Mouse (Mus musculus) forebrain, embryonic 15.5 days (tissue): ENCODE data around the gene Epop. TPM values are rescaled to one million over a fixed set of nuclear protein-coding genes. Genes with fewer than 3 reads are reported as not detected.

Experiments
- ATAC-seq: fragments of 200-750 bp; cut with Nextera tagmentation; replicated peaks from 2 replicates; pipeline ENCODE4 v1.8.0; 2017; ENCODE audit warnings: mild to moderate bottlenecking, moderate TSS enrichment, moderate library complexity
- H3K27ac ChIP-seq: fragments of 300-500 bp; sonication (generic); replicated peaks from 2 replicates; pipeline ENCODE4 v1.5.1; 2015; ENCODE audit warnings: mild to moderate bottlenecking, inconsistent platforms
- H3K27me3 ChIP-seq: fragments of 300-500 bp; sonication (generic); 2 replicates; pipeline ENCODE4 v1.6.1; 2015; ENCODE audit warnings: inconsistent platforms
- H3K36me3 ChIP-seq: fragments of 300-500 bp; sonication (generic); 2 replicates; pipeline ENCODE4 v1.6.1; 2015; ENCODE audit warnings: mild to moderate bottlenecking, inconsistent platforms
- H3K4me1 ChIP-seq: fragments of 300-500 bp; sonication (generic); 2 replicates; pipeline ENCODE4 v1.6.1; 2015; ENCODE audit warnings: inconsistent platforms
- H3K4me2 ChIP-seq: fragments of 300-500 bp; sonication (generic); replicated peaks from 2 replicates; pipeline ENCODE4 v1.6.1; 2015; ENCODE audit warnings: mild to moderate bottlenecking, inconsistent platforms
- H3K4me3 ChIP-seq: fragments of 300-500 bp; sonication (generic); 2 replicates; pipeline ENCODE4 v1.5.1; 2015; ENCODE audit warnings: mild to moderate bottlenecking, inconsistent platforms
- H3K9ac ChIP-seq: fragments of 300-500 bp; sonication (generic); replicated peaks from 2 replicates; pipeline ENCODE4 v1.6.1; 2015; ENCODE audit warnings: mild to moderate bottlenecking, inconsistent platforms
- H3K9me3 ChIP-seq: fragments of 300-500 bp; sonication (generic); 2 replicates; pipeline ENCODE4 v1.6.1; 2016; ENCODE audit warnings: inconsistent platforms
- WGBS: fragments of 180-500 bp; shearing (Covaris S2); methylation state at CpG from one replicate; pipeline ENCODE4 v1.1.7; 2015; ENCODE audit warnings: mixed read lengths; 5-methylcytosine and 5-hydroxymethylcytosine counted together
- polyA plus RNA-seq: library from polyadenylated mRNA; unstranded; fragments of >200 nt; fragmentation: Nextera tagmentation; extraction: Ambion mirVana; gene quantifications from 2 replicates; pipeline ENCODE4 v1.2.1, GENCODE M21; 2015

The Epop gene
- polyA plus RNA-seq, 1 experiment from 2014 or later: 4.6 TPM

DNA sequence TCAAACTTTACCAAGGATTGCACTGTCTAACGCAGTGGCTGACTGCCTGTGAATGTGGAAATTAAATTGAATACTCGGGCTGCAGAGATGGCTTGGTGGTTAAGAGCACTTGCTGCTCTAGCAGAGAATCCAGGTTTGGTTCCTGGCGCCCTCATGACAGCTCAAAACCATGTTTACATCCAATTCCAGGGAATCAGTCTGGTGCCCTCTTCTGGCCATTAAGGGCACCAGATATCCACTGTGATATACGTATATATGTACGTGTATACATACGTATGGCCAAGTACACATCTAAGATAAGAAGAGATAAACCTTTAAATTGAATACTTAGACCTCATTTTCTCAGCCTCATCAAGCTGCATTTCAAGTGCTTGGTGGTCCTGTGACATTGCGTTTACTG lies 36.7 kb upstream of the Epop start:
- Histone ChIP-seq H3K4me3 (no peak overlapping the region), H3K9ac (no peak overlapping the region), H3K4me1 (peaks cover 54% of the 10 kb centered on the region), H3K27ac (no peak overlapping the region), H3K27me3 (peaks cover 14% of the 10 kb centered on the region), H3K4me2 (no peak overlapping the region), H3K36me3 (peaks cover 27% of the 10 kb centered on the region; the same call in 1 of the 2 replicates), H3K9me3 (no peaks in the 10 kb centered on the region)
- 92% methylated on average over 7 of the region's 7 CpGs for WGBS
- no peak for ATAC-seq

DNA sequence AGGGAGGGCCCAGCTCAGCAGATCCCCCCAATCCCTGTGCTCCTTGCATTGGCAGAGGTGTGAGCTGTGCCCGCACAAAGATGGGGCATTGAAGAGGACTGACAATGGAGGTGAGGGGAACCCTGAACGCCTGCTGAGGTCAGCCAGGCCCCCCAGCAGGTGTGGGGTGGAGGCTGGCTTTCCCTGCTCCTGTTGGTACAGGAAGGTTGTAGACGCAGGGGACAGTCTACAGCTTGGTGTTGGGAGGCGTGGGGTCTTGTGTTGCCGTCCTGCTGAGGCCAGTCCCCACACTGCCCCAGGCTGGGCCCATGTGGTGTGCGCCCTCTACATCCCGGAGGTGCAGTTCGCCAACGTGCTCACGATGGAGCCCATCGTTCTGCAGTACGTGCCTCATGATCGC lies 35.9 kb upstream of the Epop start:
- peaks cover 17% of the 10 kb centered on the region for H3K27me3 ChIP-seq
- H3K4me1 ChIP-seq: peaks cover 58% of the 10 kb centered on the region
- no peak overlapping the region for H3K27ac ChIP-seq
- no peak overlapping the region for H3K9ac ChIP-seq
- 86% methylated on average over 13 of the region's 13 CpGs for WGBS
- no peak overlapping the region for H3K4me3 ChIP-seq
- no peak for ATAC-seq
- peaks cover 22% of the 10 kb centered on the region; the same call in 1 of the 2 replicates for H3K36me3 ChIP-seq
- peak overlapping the region; percentile 70; the same call in 1 of the 2 replicates for H3K4me2 ChIP-seq
- H3K9me3 ChIP-seq: no peaks in the 10 kb centered on the region

DNA sequence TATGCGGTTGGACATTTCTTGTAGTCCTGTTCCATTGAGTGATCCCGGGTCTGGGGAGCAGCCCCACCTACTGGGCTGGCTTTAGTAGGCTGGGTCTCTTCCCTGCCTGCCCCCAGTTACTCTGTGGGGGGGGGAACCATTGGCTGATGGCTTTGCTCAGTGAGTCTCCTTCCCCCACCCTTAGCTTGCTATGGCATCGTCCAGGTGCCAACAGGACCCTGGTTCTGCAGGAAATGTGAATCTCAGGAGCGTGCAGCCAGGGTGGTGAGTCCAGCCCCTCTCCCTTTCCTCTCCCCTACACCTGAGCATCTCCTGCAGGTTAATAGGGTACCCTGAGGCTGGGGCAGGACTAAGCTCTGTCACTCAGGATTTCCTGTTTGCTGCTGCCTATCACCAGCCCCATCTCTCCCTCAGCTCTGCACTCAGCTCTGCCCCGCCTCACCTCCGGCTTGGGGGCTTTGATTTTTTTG lies 35.3 kb upstream of the Epop start:
- no peak overlapping the region for H3K27ac ChIP-seq
- H3K9ac ChIP-seq: peak overlapping the region; percentile 76; the same call in 1 of the 2 replicates
- ATAC-seq: no peak
- H3K9me3 ChIP-seq: no peaks in the 10 kb centered on the region
- peaks cover 22% of the 10 kb centered on the region; the same call in 1 of the 2 replicates for H3K36me3 ChIP-seq
- WGBS: 30% methylated on average over 6 of the region's 6 CpGs
- peak overlapping the region; percentile 70 for H3K4me2 ChIP-seq
- peaks cover 17% of the 10 kb centered on the region for H3K27me3 ChIP-seq
- H3K4me3 ChIP-seq: peak overlapping the region; percentile 94
- peaks cover 53% of the 10 kb centered on the region for H3K4me1 ChIP-seq

DNA sequence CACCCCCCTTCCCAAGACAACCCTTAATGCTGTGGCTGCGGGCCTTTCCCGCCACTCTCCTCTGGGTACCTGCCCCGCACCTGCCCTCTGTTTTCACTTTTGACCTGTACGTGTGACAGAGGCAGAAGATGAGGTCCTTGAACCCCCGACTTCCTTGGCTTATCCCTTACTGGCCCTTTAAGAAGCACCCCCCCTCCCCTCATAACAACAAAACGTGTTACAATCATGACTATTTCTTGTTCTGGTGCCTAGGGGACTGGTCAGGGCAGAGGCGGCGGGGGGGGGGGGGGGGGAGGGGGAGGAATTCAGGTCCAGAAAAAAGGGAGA lies 34.8 kb upstream of the Epop start:
- WGBS: 0% methylated on average over 6 of the region's 8 CpGs
- no peak for ATAC-seq

DNA sequence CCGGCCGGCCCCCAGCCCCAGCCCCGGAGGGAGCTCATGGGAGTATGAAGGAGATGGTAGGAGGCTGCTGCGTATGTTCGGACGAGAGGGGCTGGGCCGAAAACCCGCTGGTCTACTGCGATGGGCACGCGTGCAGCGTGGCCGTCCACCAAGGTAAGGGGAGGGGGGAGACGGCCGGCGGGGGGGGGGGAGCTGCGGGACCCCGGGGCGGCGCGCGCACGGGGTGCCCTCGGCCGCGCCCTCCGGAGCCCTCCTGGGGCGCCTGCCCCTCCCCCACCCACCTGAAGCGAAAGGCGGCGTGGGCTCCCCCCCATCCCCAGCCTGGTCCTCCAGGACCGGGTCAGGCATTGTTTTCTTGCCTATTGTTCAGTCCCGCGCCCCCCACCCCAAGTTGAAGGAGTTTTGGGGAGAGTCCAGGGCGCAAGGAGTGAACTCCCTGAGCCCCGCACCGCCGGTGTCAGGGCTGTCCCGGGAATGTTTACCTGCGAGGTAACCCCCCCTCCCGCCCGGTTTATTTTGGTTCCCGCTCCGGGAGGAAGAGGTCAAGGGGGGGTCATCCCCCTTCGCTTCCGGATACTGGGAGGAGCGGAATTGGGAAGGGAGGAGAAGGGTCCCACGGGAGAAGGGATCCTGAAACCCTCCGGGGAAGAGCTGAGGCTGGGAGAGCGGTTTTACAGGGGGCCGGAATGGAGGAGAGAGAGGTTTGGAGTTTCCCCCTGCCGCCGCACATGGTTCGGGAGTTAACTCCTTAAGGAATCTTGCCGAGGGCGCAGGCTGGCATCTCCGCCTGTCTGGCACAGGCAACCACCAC lies 34.2 kb upstream of the Epop start:
- peak; percentile 29; the same call in 1 of the 2 replicates for ATAC-seq
- Histone ChIP-seq H3K36me3 (peaks cover 22% of the 10 kb centered on the region; the same call in 1 of the 2 replicates), H3K27me3 (peaks cover 17% of the 10 kb centered on the region), H3K27ac (peak overlapping the region; percentile 81), H3K4me3 (peak overlapping the region; percentile 94), H3K4me1 (peaks cover 51% of the 10 kb centered on the region), H3K9me3 (no peaks in the 10 kb centered on the region), H3K4me2 (peak overlapping the region; percentile 70), H3K9ac (peak overlapping the region; percentile 76)
- 2% methylated on average over 42 of the region's 57 CpGs for WGBS

More for the DNA sequence above, 34.8 kb upstream of the Epop start:
- Histone ChIP-seq H3K4me1 (peaks cover 53% of the 10 kb centered on the region), H3K27me3 (peaks cover 17% of the 10 kb centered on the region), H3K4me3 (peak overlapping the region; percentile 94), H3K36me3 (peaks cover 22% of the 10 kb centered on the region; the same call in 1 of the 2 replicates), H3K9ac (peak overlapping the region; percentile 76), H3K27ac (peak overlapping the region; percentile 81), H3K9me3 (no peaks in the 10 kb centered on the region), H3K4me2 (peak overlapping the region; percentile 70)

DNA sequence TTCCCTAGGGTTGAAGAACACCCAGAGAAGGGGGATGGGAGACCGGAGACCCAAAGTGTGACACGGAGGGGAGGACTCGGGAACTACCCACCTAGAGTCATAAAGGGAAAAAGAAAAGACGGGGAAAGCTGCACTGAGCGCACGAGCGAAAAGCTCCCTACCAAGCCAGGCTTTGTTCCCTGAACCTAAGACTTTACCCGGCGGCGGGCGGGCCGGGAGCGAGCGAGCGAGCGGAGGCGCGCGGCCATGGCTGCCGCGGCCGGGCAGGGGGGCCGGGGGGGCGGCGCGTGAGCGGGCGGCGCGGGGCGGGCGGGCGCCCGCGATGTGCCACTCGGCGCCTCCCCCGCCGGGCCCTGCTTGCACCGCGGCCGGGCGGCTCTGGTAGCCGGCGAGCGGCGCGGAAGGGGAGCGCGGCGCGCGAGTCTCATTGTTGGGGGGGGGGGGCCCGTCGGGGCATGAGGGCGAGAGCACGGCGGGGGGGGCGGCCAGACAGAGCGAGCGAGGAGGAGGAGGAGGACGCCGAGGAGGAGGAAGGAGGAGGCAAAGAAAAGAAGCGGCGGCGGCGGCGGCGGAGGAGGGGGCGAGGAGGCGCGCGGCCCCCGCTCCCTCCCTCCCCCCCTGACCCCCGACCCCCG lies 33.5 kb upstream of the Epop start, which contains the start of gene Mllt6:
TSS of gene Mllt6 (plus strand) at position 522 of the 635 bp plus-strand sequence.
- peak; percentile 58 for ATAC-seq
- Histone ChIP-seq H3K27me3 (peaks cover 17% of the 10 kb centered on the region), H3K36me3 (peaks cover 19% of the 10 kb centered on the region; the same call in 1 of the 2 replicates), H3K4me2 (peak within 1 kb of the TSS; percentile 70), H3K9ac (peak within 1 kb of the TSS; percentile 76), H3K9me3 (no peaks in the 10 kb centered on the region), H3K4me3 (peak within 1 kb of the TSS; percentile 94), H3K4me1 (peaks cover 48% of the 10 kb centered on the region), H3K27ac (peak within 1 kb of the TSS; percentile 81)
- 0% methylated on average over 8 of the region's 76 CpGs for WGBS

DNA sequence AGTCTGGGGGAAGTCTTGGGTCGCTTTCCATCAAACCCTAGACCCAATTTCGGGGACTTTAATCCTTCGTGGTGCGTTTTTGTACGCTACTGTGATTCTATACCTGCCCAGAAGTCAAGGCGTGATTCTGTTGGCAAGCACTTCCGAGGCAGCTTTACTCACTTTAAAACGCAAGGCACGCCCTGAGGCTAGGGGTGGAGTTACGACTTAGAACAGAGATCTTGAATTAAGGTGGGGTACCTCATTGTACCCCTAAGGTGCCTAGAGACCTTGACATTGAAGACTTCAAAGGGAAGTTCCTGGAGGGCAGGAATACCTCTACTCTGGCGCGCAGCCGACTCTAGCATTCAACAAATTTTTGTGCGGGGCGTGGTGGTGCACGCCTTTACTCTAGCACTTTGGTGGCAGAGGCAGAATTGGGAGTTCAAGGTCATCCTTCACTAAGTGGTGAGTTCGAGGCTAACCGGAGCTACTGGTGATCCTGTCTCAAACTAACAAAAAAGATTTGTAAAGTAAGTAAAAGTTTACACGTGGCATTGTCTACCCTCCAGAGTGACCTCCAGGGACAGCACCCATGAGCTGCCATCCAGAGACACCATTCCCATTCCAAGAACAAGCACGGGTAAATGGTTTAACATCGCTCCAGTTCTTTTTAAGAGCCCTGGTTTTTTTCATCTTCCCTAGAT lies 32.8 kb upstream of the Epop start:
- 3% methylated on average over 21 of the region's 21 CpGs for WGBS
- peaks cover 48% of the 10 kb centered on the region for H3K4me1 ChIP-seq
- ATAC-seq: no peak

DNA sequence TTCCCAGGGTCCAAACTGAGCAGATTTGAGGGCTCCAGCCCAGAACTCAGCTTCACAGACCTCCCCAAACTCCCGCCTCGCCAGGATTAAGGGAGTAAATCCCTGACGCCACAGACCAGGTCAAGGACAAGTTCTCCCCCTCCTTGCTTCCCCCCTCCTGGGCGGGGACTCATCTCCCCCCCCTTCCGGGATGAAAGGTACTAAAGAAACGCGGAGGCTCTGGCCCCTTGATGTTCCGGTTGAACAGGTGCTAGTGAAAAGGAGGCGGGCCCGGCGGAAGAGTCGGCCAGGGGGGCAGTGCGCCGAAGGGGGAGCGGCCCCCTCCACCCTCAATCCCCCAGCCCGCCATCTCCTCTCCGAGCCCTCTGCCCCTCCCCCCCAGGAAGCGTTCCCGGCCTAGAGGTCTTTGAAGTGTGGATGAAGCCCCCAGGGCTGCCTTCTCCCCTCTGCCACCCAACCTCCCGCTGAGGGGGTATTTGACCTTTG lies 32.2 kb upstream of the Epop start:
- peak overlapping the region; percentile 11; the same call in 1 of the 2 replicates for H3K9ac ChIP-seq
- WGBS: 0% methylated on average over 19 of the region's 20 CpGs

More for the DNA sequence above, 32.8 kb upstream of the Epop start:
- peaks cover 17% of the 10 kb centered on the region for H3K27me3 ChIP-seq
- peak overlapping the region; percentile 76 for H3K9ac ChIP-seq
- peak overlapping the region; percentile 70 for H3K4me2 ChIP-seq
- no peaks in the 10 kb centered on the region for H3K9me3 ChIP-seq
- peak overlapping the region; percentile 94 for H3K4me3 ChIP-seq
- H3K36me3 ChIP-seq: peaks cover 16% of the 10 kb centered on the region; the same call in 1 of the 2 replicates
- no peak overlapping the region for H3K27ac ChIP-seq

DNA sequence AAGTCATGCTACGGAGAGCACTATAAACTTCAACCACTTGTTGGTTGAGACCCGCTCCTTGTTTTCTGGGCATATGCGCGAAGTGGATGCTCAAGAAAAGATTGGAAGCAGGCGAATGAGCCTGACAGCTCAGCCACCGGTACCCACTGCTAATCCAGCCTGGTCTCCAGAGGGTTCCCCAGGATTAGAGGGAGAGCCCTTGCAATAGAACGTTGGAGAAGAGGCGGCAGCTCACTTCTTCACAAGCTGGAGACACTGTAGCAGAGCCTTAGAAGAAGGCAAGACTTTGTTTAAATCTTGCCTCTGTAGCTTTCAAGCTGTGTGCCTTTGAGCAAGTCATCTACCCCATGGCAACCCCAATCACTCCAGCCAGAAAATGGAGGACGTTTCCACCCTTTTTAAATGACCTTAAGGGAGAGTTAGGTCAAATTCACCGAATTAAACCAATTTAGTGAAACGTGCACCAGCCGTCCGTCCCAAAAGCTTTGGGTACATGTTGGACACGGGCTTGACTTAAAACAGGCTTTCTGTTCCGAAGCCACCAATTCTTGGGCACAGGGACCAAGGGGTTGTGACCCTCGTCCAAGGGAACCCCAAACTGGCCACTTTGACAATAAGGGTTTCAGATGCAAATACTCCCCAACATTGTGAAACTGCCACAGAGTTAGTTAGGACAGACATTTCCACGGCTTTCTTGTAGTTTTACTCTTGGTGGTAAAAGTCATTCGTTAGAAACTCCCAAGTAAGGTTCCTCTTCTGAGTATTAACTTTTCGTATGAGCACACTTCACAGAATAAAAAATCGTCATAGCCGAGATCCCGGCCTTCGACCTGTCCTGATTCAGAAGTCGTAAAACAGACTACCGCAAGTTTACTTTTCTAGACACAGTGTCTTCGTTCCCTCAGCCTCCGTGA lies 31.5 kb upstream of the Epop start:
- 4% methylated on average over 27 of the region's 27 CpGs for WGBS
- ATAC-seq: no peak
- peaks cover 48% of the 10 kb centered on the region for H3K4me1 ChIP-seq
- H3K9me3 ChIP-seq: no peaks in the 10 kb centered on the region
- peak overlapping the region; percentile 84 for H3K4me2 ChIP-seq
- H3K27me3 ChIP-seq: peaks cover 17% of the 10 kb centered on the region
- peak overlapping the region; percentile 67 for H3K9ac ChIP-seq
- H3K4me3 ChIP-seq: peak overlapping the region; percentile 94
- H3K27ac ChIP-seq: no peak overlapping the region
- H3K36me3 ChIP-seq: 0 out of 2 replicates have a peak, but pooled peaks cover 7% of the 10 kb centered on the region

More for the DNA sequence above, 32.2 kb upstream of the Epop start:
- H3K4me1 ChIP-seq: peaks cover 48% of the 10 kb centered on the region
- H3K4me3 ChIP-seq: peak overlapping the region; percentile 94
- peaks cover 17% of the 10 kb centered on the region for H3K27me3 ChIP-seq
- H3K36me3 ChIP-seq: peaks cover 11% of the 10 kb centered on the region; the same call in 1 of the 2 replicates
- no peaks in the 10 kb centered on the region for H3K9me3 ChIP-seq
- peak overlapping the region; percentile 70 for H3K4me2 ChIP-seq
- no peak for ATAC-seq
- H3K27ac ChIP-seq: no peak overlapping the region

DNA sequence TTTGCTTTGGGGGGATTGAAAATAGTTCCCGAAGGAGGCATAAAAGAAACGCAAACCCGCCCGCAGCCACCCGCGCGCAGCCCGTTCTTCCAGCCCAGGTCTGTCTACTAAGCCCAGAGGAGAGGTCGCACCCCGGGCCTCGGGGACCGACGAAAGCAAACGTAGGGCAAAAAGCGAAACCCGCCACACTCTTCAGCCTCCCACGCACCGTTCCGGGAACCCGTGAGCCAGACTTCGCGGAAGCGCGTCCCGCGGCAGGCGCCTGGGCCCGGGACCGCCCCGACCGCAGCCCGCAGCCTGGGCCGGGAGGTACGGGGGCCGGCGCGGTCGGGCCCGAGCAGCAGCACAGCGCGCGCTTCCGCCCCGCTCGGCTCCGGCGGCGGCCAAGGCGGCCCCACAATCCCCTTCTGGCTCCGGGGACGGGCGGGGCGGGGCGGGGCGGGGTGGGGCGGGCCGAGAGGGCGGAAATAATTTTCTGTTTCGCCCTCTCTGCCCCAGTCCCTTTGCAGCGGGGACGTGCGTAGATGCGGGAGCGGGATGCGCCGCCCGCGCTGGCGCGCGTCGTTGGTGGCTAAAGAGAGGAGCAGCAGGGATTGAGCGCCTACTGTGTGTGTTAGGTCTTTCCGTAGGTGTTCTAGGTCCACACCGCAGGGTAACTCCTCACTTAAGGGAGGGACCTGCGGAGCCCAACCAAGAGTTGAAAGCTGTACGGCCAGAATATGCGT lies 30.6 kb upstream of the Epop start:
- peak; percentile 86 for ATAC-seq
- Histone ChIP-seq H3K27me3 (peaks cover 17% of the 10 kb centered on the region), H3K36me3 (no peaks in the 10 kb centered on the region), H3K4me1 (peaks cover 43% of the 10 kb centered on the region), H3K4me2 (peak overlapping the region; percentile 84), H3K9me3 (no peaks in the 10 kb centered on the region), H3K4me3 (peak overlapping the region; percentile 56), H3K9ac (peak overlapping the region; percentile 67), H3K27ac (peak overlapping the region; percentile 39)
- WGBS: under 1% methylated on average over 62 of the region's 78 CpGs
